Mouse (Mus musculus): ENCODE results near the gene Fancc.

Fancc gene

GRCm38 (mm10) chr13:63347639-63348038 lies 149.4 kb downstream of the Fancc start:
- no peak for DNase-seq (ENCODE audit: low spot score)

- DNase-seq (ENCODE audit: low spot score) = no peak
Observed at GRCm38 (mm10) chr13:63345476-63346225, 151.4 kb downstream of the Fancc start.

- DNase-seq (ENCODE audit: low spot score) = no peak
Observed at GRCm38 (mm10) chr13:63344481-63344880, 152.6 kb downstream of the Fancc start.

- DNase-seq (ENCODE audit: low spot score) = no peak
Observed at GRCm38 (mm10) chr13:63342781-63343180, 154.3 kb downstream of the Fancc start.

- DNase-seq (ENCODE audit: low spot score) = no peak
Observed at GRCm38 (mm10) chr13:63339946-63340345, 157.1 kb downstream of the Fancc start.

GRCm38 (mm10) chr13:63337239-63337960 lies 159.7 kb downstream of the Fancc start:
- DNase-seq (ENCODE audit: low spot score) = no peak

- no peak for DNase-seq (ENCODE audit: low spot score)
Observed at GRCm38 (mm10) chr13:63336335-63336734, 160.7 kb downstream of the Fancc start.

- peak; percentile 10 for DNase-seq (ENCODE audit: low spot score)
Observed at GRCm38 (mm10) chr13:63335421-63336134, 161.5 kb downstream of the Fancc start.

GRCm38 (mm10) chr13:63332576-63333300 lies 164.3 kb downstream of the Fancc start:
- peak; percentile 56 for DNase-seq (ENCODE audit: low spot score)

GRCm38 (mm10) chr13:63331379-63331778 lies 165.7 kb downstream of the Fancc start:
- peak; percentile 27 for DNase-seq (ENCODE audit: low spot score)

GRCm38 (mm10) chr13:63330236-63330860 lies 166.7 kb downstream of the Fancc start:
- no peak for DNase-seq (ENCODE audit: low spot score)

- no peak for DNase-seq (ENCODE audit: low spot score)
Observed at GRCm38 (mm10) chr13:63326015-63326414, 171.1 kb downstream of the Fancc start.

- no peak for DNase-seq (ENCODE audit: low spot score)
Observed at GRCm38 (mm10) chr13:63324978-63325848, 171.9 kb downstream of the Fancc start.

- DNase-seq (ENCODE audit: low spot score) = no peak
Observed at GRCm38 (mm10) chr13:63324311-63324710, 172.8 kb downstream of the Fancc start.

GRCm38 (mm10) chr13:63323286-63324075 lies 173.6 kb downstream of the Fancc start:
- DNase-seq (ENCODE audit: low spot score) = no peak

- no peak for DNase-seq (ENCODE audit: low spot score)
Observed at GRCm38 (mm10) chr13:63322756-63323155, 174.3 kb downstream of the Fancc start.

- no peak for DNase-seq (ENCODE audit: low spot score)
Observed at GRCm38 (mm10) chr13:63321689-63322088, 175.4 kb downstream of the Fancc start.

GRCm38 (mm10) chr13:63319814-63320213 lies 177.3 kb downstream of the Fancc start:
- DNase-seq (ENCODE audit: low spot score) = no peak

GRCm38 (mm10) chr13:63317681-63318104 lies 179.4 kb downstream of the Fancc start:
- DNase-seq (ENCODE audit: low spot score) = no peak

- DNase-seq (ENCODE audit: low spot score) = no peak
Observed at GRCm38 (mm10) chr13:63316407-63316806, 180.7 kb downstream of the Fancc start.

Measured in T-cell, adult 2 months (primary cell).